Mouse (Mus musculus) gastrocnemius, postnatal 25 days (tissue): ENCODE measurements around the gene Slc25a41. TPM values are rescaled to one million over a fixed set of nuclear protein-coding genes. Genes with fewer than 3 reads are reported as not detected.
"Not testable (repeated sequence)": the region's sequence is repeated elsewhere in the genome, so short reads cannot be mapped to it uniquely, and the experiment has no call there.

Experiments
- DNase-seq: peaks from one replicate; pipeline ENCODE4 v3.0.0; 2022
- long read RNA-seq, 2 experiments: library from polyadenylated mRNA; stranded (forward); transcript quantifications; one replicate each; pipeline ENCODE4 v2.0.0; 2021
- total RNA-seq, 2 experiments: library from RNA; stranded (reverse); gene quantifications; 1 replicate in 1 of 2; 2 replicates in 1 of 2; pipeline ENCODE4 v1.2.3; 2021

Slc25a41 gene
- total RNA-seq: not detected
- long read RNA-seq, experiment 1: 0 reads
- long read RNA-seq, experiment 2: 0 reads

DNA sequence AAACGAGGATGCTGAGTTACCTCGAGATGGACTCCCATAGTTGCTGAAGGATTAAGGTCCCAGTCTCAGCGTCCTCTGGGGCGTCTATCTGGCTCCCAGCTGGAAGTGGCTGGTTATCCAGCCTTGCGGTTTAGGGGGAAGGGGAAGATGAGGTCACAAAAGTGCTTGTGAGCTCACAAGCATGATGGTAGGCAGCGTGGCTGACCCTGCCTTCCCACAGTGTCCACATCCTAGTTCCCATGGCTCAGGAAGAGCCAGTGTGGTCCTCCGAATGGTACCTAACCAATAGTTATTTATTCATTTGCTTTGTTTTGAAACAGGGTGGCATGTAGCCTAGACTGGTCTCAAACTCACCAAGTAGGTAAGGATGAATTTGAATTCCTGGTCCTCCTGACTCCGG is at the start of gene Slc25a41:
Slc25a41 (minus strand) TSS at position 101 of the 400 bp plus-strand sequence.
- DNase-seq: no peak

DNA sequence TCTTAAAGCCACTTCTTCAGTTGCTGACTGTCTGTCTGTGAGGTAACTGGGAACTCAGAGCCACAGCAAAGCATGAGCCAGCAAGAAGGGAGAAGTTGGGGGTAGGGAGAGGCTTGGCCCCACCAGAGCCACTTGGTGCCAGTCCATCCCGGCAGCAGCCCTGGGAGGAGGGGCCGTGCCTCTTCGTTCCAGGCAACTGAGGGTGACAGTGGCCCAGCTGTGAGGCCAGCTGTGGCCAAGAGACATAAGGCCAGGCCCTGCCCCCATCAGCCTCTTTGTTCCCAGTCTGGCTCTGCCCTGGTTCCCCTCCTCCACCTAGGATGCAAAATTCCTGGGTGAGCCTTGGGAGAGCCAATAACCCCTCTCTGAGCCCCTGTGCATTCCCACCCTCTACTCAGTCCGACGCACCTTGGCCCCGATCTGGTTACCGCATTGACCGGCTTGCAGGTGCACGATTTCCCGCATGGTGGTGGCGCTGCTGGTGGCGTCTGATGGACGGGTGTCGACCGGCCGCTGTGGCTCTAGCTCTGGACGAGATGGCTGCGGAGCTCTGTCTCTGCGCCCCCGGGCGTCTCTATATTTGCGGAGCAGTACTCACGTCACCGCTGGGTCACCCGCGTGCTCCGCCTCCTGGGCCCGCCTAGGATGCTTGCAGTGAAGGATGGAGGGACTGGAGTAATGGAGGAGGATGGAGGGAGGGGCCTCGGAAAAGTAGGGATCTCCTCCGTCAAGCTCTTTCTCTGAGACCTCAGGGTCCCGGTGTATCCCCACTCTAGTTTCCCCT is 45.8 kb upstream of the Slc25a41 start, which contains the start of gene Tubb4a:
Tubb4a (minus strand) TSS at position 734 of the 784 bp plus-strand sequence.
- DNase-seq: peak; percentile 37

DNA sequence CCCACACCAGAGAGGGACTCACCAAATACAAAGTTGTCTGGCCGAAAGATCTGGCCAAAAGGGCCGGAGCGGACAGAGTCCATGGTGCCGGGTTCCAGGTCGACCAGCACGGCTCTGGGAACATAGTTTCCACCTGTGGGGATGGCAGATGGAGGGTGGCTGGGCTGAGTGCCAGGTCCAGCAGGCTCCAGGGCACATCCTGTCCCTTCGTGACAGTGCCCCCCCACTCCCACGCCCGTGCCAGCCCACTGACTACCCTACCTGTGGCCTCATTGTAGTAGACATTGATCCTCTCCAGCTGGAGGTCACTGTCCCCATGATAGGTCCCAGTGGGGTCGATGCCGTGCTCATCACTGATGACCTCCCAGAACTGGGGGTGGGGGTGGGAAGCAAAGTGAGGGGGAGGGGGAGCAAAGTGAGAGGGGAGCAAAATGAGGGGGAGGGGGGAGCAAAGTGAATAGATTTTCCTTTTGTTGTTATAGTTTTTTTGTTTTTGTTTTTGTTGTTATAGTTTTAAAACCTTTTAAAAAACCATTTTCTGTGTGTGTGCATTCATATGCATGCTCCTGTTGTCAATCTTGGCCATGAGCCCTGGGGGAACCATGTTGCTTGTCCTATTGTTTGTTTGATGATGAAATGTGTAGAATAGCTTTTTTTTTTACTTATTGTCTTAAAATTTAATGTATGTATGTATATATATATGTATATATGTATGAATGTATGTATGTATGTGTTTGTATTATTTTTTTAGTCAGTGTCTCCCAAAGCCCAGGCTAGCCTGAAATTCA is 44.7 kb upstream of the Slc25a41 start:
- DNase-seq: no peak

DNA sequence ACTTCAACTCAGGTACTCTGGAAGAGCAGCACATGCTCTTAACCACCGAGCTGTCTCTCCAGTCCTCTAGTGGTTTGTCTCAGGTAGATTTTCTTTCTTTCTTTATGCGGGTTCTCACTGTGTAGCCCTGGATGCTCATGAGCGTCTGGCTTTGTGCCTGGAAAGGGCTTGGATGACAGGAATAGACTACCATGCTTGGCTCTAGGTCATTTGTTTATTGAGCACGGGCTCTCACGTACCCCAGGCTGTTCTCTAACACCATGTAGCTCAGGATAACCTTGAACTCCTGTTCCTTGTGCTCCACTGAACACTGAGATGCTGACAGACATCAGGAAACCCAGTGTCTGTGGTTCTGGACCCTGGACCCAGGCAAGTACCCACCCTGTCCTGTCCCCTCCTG is 41.0 kb upstream of the Slc25a41 start:
- no peak for DNase-seq

DNA sequence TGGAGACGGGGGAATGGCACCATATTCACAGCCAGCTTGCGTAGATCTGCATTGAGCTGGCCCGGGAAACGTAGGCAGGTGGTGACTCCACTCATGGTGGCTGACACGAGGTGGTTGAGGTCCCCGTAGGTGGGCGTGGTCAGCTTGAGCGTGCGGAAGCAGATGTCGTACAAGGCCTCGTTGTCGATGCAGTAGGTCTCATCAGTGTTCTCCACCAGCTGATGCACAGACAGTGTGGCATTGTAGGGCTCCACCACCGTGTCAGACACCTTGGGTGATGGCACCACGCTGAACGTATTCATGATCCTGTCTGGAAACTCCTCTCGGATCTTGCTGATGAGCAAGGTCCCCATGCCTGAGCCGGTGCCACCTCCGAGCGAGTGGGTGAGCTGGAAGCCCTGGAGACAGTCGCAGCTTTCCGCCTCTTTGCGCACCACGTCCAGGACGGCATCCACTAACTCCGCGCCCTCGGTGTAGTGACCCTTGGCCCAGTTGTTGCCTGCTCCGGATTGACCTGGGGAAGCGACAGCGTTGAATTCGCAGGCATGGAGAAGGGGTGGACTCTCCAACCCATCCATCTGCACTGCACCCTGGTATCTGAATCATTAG is 39.9 kb upstream of the Slc25a41 start:
- DNase-seq: no peak

DNA sequence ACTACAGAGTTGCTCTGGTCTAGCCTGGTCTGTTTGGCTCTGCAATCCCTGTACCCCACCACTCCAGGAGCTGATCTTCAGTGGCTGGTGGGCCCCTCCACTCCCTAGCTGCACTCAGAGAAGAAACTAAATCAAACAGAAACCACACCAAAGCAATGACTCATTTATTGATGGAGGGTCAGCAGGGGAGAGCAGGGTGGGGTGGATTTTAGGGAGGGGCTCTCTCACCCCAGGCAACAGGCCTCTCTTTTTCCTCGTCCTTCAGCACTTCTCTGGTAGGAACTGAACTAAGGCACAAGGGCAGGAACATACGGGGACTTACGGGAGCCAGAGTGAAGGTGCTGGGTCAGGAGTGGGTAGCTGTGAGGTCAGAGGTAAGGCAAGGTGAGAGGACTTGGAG is 38.5 kb upstream of the Slc25a41 start:
- no peak for DNase-seq

DNA sequence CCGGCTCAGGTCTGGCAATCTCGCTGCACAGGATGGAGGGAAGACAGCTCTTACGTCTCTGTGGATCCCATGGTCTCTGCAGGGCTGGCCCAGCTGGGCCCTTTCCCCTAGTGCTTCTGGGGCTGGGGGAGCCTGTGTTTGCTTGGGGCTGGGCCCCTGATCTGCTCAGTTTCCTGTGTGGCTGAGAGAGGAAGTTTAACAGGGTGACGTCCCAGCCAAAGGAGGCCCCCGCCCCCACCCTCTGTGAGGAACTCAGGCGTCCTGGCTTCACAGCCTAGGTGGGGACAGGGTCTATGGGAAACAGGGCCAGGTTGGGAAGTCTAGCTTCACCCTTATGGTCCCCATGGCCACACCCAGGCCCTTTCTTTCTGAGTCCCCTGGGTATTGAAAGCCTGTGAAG is 36.9 kb upstream of the Slc25a41 start, which contains the start of gene Dennd1c:
Dennd1c (minus strand) TSS at position 179 of the 400 bp plus-strand sequence.
- DNase-seq: peak; percentile 27

DNA sequence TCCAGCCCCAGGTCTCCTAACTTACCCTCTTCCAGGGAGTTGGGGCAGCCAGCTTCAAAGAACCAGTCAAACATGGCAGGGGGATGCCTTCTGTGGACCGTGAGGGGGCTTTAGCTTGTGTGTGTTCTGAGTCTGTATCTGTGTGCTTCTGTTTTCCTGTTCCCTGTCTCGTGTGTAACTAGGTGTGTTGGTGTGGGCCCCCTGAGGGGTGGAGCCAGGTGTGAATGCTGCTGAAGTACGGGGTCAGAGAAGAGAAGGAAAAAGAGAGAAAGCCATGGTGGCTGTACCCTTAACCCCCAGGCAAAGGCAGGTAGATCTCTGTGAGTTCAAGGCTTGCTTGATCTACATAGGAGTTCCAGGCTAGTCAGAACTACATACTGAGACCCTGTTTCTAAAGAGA is 35.5 kb upstream of the Slc25a41 start:
- DNase-seq: no peak

DNA sequence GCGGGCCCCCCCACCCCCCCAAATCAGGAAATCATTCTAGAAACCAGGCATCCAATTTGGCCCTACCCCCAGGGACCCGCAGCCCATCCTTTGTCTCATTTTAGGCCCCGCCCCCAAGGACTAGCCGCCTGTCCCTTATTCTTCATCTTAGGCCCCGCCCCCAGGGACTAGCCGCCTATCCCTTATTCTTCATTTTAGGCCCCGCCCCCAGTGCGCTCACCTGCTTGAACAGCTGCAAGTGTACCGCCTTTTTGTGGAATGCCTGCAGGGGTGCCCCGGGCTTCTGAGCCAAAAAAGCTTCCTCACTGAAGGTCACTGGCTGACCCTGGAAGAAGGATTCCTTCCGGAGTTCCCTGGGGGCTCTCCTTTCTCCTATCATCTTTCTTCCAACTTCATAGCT is 29.2 kb upstream of the Slc25a41 start:
- no peak for DNase-seq

DNA sequence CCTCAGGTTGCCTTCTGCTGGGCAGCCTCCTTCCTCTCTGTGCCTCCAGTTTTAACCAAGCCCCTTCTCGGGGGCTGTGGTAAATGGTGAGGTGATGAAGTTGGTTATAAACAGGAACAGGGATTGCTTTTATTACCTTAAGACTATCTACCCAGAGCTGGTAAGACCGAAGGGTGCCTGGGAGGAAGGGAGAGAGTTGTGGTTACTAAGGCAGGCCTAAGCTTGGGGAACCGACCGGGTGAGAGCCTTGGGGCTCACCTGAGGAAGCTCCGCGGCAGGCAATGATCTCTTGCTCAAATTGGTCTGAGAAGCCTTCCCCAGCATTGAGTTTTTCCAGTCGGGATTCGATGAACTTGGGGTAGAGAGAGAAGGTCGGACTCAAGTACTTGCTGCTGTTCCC is 28.8 kb upstream of the Slc25a41 start:
- DNase-seq: no peak

DNA sequence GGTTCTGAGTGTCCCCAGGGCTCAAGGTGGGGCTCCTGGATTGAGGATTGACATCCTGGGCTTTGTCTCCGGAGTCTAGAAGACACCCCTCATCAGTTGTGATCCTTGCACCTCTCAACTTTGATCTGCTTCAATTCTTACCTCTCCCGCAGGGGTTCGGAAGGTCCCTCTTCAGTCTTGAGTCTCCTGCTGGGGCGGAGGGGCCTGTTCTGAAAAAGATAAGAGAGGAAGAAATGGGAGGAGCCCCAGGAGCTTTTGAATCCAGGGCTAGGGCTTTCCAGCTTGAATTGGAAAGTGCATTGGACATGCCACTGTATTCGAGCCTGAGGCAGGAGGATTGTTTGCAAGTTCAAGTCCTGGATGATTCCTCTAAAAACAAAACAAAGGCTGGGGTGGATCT is 25.5 kb upstream of the Slc25a41 start:
- DNase-seq: no peak

DNA sequence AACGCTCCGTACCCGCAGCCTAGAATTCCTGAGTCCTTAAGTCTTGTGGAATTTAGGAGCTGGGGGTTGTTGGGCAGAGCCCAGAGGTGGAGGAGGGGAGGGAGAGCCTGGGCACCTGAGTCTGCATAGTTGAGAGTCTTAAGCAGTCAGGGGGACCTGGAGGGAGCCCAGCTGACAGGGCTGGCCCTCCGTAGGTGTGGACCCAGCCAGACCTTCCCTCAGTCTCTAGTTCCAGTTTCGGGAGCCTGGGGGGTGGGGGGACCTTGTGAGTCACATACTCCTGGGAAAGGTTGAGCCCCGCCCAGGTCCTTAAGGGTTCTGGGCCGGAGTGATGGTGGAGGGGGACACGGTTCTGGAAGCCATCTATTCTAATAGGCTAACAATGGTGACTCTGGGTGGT is 21.6 kb upstream of the Slc25a41 start:
- no peak for DNase-seq

DNA sequence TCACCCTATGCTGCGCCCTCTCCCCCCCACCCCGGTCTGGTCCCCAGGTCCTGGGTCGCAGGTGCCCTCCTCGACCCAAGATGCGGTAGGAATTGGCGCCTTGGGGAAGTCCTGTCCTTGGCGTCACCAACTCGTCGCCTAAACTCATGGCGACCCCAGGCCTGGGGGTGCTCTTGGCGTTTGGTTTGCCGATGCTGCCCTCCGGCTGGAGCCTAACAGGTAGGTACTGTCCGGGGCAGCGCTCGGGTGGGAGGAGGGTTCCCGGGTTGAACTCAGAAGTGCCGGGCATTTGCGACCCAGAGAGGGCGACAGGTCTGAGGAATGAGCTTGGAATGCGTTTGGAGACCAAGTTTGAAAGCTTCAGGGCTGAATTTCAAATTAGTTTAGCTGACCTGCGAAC is 21.1 kb upstream of the Slc25a41 start:
- no peak for DNase-seq

DNA sequence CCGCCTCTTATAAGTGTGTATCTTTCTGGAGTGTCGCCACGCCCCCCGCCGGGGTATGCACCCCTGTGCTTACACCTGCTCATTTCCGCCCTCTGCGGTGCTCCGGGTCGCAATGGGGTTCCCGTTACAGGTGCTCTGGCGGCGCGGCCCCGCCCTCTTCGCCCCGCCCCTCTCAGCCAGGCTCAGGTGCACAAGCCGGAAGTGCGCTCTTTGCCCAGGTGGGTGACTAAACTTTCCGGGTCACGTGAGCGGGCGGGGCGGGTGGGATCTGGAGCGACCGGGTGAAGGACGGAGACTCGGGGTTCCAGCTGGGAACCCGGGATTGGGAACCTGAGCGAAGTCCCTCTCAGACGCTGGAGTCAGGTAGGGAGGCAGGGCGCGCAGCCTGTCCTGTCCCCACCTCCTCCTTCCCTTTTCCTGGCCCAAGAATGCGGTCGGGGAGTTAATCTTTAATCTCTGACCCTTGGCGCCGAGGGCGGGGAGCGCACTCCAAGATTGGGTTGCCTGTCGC is 20.6 kb upstream of the Slc25a41 start:
- DNase-seq: no peak

DNA sequence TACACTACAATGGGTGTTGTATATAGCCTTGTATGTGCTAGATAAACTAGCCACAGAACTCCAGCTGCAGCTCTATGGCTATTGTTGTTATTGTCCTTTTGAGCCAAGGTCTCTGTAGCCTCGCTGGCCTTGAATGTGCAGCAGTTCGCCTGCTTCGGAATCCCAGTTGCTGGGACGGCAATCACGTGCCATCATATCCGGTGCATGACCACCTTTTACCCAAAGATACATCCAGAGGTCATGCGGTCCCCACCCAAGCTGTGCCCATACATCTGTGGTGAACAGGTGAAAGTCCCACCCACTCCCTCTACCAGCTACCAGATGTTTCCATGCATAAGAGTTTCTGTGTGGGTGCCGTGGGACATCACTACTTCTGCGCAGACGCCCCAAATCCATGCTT is 19.6 kb upstream of the Slc25a41 start:
- no peak for DNase-seq

DNA sequence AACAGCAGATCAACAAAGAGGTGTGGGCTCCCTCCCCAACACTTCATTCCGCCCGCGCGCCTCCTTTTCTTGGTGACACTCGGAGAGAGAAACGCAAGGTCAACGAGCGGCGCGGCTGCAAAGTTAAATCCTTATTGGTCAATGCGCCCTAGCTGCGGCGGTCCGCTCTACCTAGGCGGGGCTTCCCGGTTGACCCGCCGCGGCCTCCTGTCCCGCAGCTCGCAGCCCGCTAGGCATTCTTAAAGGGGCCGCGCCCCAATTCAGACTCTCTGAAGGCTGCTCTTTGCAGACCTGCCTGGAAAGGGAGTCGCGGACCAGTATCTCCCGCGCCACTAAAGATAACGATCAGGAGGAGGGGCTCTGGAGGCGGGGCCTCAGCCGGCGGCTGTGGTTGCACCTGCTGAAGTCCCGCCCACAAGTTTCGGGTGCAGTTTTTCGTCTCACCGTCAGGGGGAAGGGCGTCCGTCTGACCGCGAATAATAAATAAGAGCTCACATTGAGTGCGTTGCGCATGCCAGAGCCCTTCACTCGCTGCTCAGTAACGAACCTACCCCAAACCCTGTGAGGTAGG is 18.9 kb upstream of the Slc25a41 start:
- DNase-seq: peak; percentile 94

DNA sequence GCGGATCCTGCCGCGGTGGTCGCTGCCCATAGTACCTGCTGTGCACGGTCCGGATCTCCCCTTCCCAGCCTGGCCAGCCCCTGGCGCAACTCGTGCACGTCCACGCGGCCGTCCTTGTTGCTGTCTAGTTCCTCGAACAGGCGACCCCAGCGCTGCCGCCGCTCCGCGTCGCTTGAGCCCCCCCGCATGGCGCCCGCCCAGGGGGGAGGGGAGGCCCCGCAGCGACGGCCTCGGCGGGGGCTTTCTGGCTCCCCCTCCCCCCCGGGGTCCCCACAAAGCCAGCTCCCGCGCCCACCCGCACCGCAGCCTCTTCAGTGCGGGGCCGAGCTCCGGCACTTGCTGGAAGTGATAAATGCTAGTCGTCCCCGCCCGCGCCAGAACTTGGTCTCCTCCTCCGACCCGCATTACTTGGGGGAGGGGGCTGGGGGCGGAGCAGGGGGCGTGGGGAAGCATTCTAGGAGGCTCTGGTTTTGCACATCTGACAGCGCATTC is 18.1 kb upstream of the Slc25a41 start, which contains the start of gene Slc25a23:
Slc25a23 (minus strand) TSS at position 378 of the 492 bp plus-strand sequence.
- DNase-seq: peak; percentile 75

DNA sequence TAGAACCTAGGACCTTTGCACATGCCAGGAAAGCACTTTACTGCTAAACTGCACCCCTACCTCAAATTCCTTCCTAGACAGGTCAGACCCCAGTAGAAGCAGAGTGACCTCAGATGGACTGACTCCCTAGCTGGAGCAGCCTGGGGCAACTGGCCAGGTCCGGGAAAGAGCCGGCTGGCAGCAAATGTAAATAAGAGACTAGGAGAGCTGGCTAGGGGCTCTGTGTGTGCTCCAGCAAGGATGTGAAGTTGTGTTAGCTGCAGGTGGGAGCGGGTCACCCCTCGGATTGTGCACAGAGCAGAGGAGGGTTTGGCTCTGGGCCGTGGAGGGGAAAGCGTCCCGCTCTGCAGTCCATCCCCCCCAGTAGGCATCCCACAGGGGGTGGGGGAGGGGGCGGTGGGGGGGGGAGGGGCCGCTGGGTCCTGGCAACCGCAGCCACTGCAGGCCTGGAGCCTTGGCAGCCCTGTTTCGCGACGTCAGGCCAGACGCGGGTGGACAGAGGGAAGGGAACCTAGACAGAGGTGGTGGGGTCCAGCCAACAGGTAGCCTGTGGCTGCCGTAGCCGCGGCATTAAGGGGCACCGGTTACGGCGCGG is 17.5 kb upstream of the Slc25a41 start, which contains the start of gene Crb3:
Crb3 (plus strand) TSS at position 215 of the 595 bp plus-strand sequence.
- DNase-seq: peak; percentile 50

DNA sequence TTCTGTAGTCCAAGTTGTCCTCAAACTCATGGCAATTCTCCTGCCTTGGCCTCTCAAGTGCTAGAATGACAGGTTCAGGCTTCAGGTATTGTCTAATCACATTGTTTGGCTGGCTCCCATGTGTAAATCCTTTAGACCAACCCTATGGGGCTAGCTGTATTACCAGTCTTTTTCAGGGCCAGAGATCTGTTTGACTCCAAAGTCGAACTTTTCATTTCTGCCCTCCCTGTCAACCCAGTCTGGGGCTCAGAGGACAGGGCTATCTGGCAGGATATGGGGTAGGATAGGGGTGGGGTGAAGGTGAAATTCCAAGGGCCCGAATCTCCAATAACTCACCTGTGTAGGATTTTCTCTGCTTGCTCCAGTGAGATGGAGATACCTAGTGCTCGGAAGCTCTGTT is 14.8 kb upstream of the Slc25a41 start:
- DNase-seq: no peak

DNA sequence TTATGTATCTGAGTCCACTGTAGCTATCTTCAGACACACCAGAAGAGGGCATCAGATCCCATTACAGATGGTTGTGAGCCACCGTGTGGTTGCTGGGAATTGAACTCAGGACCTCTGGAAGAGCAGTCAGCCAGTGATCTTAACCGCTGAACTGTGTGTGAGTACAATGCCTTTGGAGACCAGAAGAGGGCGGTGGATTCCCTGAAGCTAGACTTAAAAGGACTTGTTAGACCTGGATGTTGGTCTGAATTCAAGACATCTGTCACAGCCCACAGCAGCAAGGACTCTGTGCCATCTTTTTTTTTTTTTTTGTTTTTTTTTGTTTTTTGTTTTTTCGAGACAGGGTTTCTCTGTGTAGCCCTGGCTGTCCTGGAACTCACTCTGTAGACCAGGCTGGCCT is 10.2 kb upstream of the Slc25a41 start:
- not testable (repeated sequence) for DNase-seq

DNA sequence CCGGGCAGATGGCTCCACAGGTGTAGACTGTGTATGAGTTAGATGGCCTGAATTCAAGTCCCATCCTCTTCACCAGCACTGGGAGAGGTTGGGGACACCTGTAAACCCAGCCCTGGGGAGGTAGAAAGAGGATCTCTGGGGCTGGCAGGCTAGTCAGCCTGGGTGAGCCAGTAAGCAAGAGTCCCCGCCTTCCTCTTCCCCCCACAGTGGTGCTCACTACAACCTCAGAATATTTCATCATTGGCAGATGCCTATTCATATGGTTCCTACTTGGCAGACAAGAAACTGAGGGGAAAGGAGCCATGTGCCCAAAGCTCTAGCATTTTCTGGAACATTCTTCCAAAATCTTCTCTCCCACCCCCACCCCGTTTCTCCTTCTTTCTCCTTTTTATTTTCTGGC is 7.4 kb upstream of the Slc25a41 start:
- DNase-seq: no peak
